Mouse (Mus musculus) E14TG2a.4 (cell line): ENCODE measurements at regions not wholly inside any gene's neighbourhood (a gene's known extent, or its start where the extent isn't known, plus 50 kb on each side); places are given as distances from the start of the nearest gene placed in this dataset.

Experiments
- H3K27me3 ChIP-seq: 2 replicates; pipeline ENCODE4 v1.6.1; 2014; ENCODE audit warnings: low read length, control low read depth; ENCODE audit not compliant: insufficient read depth
- H3K36me3 ChIP-seq: 2 replicates; pipeline ENCODE4 v1.6.1; 2014; ENCODE audit warnings: low read length, control low read depth; ENCODE audit not compliant: insufficient read depth
- H3K4me1 ChIP-seq: replicated peaks from 2 replicates; pipeline ENCODE4 v1.6.1; 2014; ENCODE audit warnings: low read depth, low read length, control low read depth
- H3K4me3 ChIP-seq: replicated peaks from 2 replicates; pipeline ENCODE4 v1.5.1; 2014; ENCODE audit warnings: mild to moderate bottlenecking, low read length
- H3K9me3 ChIP-seq: 2 replicates; pipeline ENCODE4 v1.6.1; 2014; ENCODE audit warnings: low read length, control low read depth
- CTCF ChIP-seq: conservative IDR thresholded peaks from 2 replicates; pipeline ENCODE4 v1.5.1; 2014; ENCODE audit warnings: low read length
- NANOG ChIP-seq: IDR thresholded peaks from 2 replicates; pipeline ENCODE4 v1.6.1; 2014; ENCODE audit warnings: borderline replicate concordance, low read length, mixed read lengths
- POU5F1 ChIP-seq: IDR thresholded peaks from 2 replicates; pipeline ENCODE4 v1.6.1; 2014; ENCODE audit warnings: low read length, borderline replicate concordance

DNA sequence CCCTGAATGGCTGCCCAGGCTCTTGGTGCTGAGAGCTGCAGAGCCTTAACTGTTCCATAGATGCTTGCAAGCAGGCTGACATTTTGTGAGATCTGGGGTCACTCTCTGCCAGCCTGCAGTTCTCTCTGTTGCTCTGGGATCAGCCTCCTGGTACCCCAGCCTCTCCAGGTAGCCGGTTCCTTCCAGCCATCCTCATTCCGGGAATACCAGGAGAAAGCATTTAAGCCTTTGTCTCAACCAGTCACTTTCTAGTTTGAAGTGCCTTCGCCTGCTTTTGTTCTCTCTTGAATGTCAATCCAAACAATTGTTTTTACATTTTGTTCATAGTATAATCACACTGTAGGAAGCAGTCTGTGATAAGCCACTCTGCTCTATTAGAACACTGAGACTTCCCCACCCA, 281.0 kb upstream of the Rtl1 start:
- H3K4me1 ChIP-seq, result peaks cover 9% of the 10 kb centered on the region
- H3K36me3 ChIP-seq, result no peaks in the 10 kb centered on the region
- H3K4me3 ChIP-seq, result no peak overlapping the region
- TF ChIP-seq NANOG (peak; percentile 45; the same call in 1 of the 2 replicates), CTCF (no peak)
- H3K9me3 ChIP-seq, result no peaks in the 10 kb centered on the region
- H3K27me3 ChIP-seq, result no peaks in the 10 kb centered on the region

DNA sequence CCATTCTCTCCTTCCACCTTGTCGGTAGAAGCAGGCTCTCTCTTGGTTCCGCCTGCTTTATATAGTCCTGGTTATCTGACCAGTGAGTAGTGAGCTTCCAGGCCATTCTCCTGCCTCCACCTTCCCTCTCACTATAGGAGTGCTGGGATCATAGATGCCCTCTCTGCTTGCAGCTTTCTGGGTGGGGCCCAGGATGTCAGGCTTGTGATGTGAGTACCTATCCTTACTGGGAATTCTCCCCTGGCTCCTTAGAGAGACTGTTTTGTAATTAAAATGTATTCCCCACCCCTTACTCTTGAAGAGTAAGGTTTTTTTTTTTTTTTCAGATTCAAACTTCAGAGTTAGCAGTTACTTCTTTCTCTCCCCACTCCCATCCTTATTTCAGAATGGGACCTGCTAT, 291.1 kb upstream of the Rtl1 start:
- TF ChIP-seq CTCF, result no peak
- no peak for TF ChIP-seq POU5F1
- TF ChIP-seq NANOG, result no peak
- H3K4me3 ChIP-seq, result no peak overlapping the region

DNA sequence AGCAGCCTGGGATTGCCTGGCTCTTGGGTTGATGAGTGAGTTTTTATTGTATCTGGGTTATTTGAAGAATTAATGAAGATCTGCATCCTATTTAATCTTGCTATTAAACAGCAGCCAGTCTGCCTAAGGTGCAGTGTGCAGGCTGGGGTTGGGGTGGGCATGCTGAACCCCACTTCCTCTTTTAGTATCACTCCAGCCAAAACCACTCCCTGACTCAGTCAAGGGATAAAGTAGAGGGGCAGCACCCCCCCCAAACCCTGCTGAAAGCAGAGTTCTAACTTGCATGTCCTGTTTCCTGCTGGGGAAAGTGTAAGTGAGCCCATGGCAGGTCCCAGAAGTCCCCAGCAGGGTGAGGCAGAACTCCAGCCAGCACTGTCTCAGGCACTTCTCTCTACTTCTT, 292.7 kb upstream of the Rtl1 start:
- Histone ChIP-seq H3K4me3 (no peak overlapping the region), H3K4me1 (peaks cover 14% of the 10 kb centered on the region), H3K9me3 (peaks cover 9% of the 10 kb centered on the region), H3K36me3 (no peaks in the 10 kb centered on the region), H3K27me3 (peaks cover 5% of the 10 kb centered on the region; the same call in 1 of the 2 replicates)
- no peak for TF ChIP-seq POU5F1
- TF ChIP-seq CTCF, result no peak
- TF ChIP-seq NANOG, result no peak

More for the DNA sequence above, 291.1 kb upstream of the Rtl1 start:
- Histone ChIP-seq H3K36me3 (no peaks in the 10 kb centered on the region), H3K9me3 (no peaks in the 10 kb centered on the region; the same call in 1 of the 2 replicates), H3K4me1 (peaks cover 14% of the 10 kb centered on the region), H3K27me3 (peaks cover 5% of the 10 kb centered on the region; the same call in 1 of the 2 replicates)

DNA sequence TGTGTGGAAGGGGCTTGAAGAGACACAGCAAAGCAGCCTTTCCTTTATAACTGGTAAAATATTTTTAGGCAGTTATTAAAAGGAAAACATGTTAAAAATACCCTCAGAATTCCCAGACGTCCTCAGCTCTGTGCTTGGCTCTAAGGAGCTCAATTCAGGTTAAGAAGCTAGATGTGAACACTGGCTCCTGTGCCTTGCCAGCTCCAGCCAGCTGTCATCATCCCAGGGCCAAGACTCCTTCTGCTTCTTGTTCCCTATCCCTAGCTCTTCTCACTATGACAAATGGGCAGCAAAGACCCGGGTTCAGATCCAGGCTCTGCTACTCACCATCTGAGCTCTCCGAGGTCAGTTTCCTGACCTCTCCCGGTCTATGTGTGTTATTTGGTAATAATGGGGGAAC, 293.5 kb upstream of the Rtl1 start:
- H3K27me3 ChIP-seq, result peaks cover 5% of the 10 kb centered on the region; the same call in 1 of the 2 replicates
- no peaks in the 10 kb centered on the region for H3K36me3 ChIP-seq
- H3K4me1 ChIP-seq, result peaks cover 14% of the 10 kb centered on the region
- H3K4me3 ChIP-seq, result no peak overlapping the region
- TF ChIP-seq NANOG (no peak), CTCF (no peak), POU5F1 (no peak)
- H3K9me3 ChIP-seq, result peaks cover 14% of the 10 kb centered on the region

DNA sequence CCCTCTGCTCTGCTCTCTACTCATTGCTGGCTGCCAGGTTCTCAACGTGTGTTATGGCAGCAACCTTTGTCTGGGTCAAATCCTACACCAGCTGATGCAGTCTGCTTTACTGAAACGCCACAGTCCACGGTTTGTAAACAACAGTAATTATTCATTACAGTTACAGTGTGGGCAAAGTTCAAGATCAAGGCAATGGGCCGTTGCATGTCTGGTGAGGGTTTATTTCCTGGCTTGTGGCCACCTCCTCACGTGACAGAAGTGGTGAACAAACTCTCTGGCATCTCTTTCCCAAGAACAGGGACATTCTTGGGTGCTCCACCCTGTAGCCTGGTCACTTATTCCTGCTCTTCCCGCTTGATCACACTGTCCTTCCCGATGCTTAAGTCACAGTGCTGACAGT, 295.3 kb upstream of the Rtl1 start:
- H3K4me1 ChIP-seq, result peaks cover 13% of the 10 kb centered on the region
- no peaks in the 10 kb centered on the region for H3K36me3 ChIP-seq
- H3K27me3 ChIP-seq, result peaks cover 5% of the 10 kb centered on the region; the same call in 1 of the 2 replicates
- no peak overlapping the region for H3K4me3 ChIP-seq
- TF ChIP-seq NANOG (no peak), POU5F1 (no peak), CTCF (no peak)
- H3K9me3 ChIP-seq, result peaks cover 31% of the 10 kb centered on the region

DNA sequence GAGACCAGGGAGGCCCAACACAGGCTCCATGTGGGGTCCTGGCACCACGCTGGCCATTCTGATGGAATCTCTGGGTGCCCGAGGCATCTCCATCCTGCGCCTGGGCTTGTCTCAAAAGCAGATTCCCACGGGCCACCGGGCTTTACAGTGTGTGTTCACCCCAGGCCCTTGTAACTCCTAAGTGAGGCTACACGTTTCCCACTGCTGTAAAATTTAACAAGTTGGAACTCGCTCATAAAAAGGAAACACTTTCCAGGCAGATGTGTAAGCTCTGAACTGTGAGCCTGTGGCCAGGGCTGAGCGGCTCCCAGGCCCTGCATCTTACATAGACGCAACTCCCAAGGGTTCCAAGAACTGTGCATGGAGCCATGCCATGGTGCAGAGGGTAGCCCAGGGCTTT, 296.3 kb upstream of the Rtl1 start:
- Histone ChIP-seq H3K4me1 (peaks cover 4% of the 10 kb centered on the region), H3K36me3 (peaks cover 4% of the 10 kb centered on the region; the same call in 1 of the 2 replicates), H3K9me3 (peaks cover 41% of the 10 kb centered on the region), H3K4me3 (no peak overlapping the region), H3K27me3 (peaks cover 5% of the 10 kb centered on the region; the same call in 1 of the 2 replicates)
- no peak for TF ChIP-seq NANOG

DNA sequence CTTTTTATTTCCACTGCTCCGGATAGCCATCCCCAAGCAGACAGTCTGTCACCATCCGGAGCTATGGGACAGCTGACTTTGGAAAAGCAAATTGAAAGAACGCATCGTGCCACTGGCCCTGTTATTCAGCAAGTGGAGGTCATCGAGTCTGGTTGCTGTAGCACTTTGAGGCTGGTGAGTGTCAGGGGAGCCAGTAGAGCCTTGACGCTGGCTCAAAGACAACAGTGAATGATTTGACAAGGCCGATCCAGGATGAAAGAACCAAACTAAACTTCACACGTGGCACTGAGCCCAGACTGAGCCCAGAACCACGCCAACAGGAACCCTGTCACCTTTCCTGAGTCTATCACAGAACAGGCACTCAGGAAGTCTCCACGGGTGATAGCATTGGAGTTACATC, 296.8 kb upstream of the Rtl1 start:
- no peak for TF ChIP-seq CTCF
- TF ChIP-seq NANOG, result no peak
- TF ChIP-seq POU5F1, result no peak
- Histone ChIP-seq H3K4me3 (no peak overlapping the region), H3K36me3 (peaks cover 4% of the 10 kb centered on the region; the same call in 1 of the 2 replicates), H3K9me3 (peaks cover 46% of the 10 kb centered on the region), H3K27me3 (peaks cover 5% of the 10 kb centered on the region; the same call in 1 of the 2 replicates), H3K4me1 (no peaks in the 10 kb centered on the region)

DNA sequence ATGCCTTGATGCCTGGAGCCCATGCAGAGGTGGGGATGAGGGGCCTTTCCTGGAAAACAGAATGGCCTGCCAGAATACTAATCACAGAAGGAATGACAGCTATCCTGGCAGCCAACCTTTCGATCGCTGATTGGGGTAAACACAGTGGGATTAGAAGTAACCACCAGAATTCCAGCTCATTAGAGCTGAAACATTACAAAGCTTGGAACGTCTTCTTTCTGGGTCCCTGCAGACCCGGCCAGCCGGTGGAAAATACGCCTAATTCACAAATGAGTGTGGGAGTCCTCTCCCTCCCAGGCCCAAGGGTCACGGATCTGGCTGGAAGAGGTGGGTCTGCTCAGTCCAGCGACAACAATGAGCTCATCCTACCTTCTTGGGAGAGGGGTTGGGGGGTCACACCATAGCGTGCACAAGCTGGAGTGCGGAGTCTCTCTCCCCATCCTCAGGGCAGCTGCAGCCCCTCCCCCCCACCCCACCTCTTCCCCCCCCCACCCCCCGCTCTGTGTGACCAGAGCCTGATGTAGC, 297.8 kb upstream of the Rtl1 start:
- TF ChIP-seq CTCF, result no peak
- TF ChIP-seq NANOG, result no peak
- no peak for TF ChIP-seq POU5F1
- H3K9me3 ChIP-seq, result peaks cover 46% of the 10 kb centered on the region
- peaks cover 4% of the 10 kb centered on the region; the same call in 1 of the 2 replicates for H3K36me3 ChIP-seq
- no peaks in the 10 kb centered on the region for H3K4me1 ChIP-seq
- peaks cover 4% of the 10 kb centered on the region; the same call in 1 of the 2 replicates for H3K27me3 ChIP-seq
- H3K4me3 ChIP-seq, result no peak overlapping the region

DNA sequence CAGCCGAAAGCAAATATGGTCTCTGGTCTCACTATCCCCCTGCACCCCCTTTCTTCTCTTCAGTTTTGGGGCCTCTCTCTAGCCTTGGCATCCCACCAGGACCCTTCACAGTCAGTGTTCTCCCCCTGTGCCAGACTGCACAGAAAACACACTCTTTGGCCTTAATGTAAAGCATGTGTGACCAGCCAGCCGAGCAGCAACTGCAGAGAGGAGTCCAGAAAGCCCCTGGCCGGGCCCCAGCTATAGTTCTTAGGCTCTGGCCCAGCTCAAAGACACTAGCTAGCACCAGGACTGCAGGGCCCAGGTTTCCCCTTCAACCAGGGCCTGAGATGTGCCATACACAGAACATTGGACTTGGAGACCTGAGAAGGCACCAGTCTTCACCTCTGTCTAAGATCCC, 299.3 kb upstream of the Rtl1 start:
- Histone ChIP-seq H3K9me3 (peaks cover 46% of the 10 kb centered on the region), H3K36me3 (peaks cover 4% of the 10 kb centered on the region; the same call in 1 of the 2 replicates), H3K4me3 (no peak overlapping the region), H3K4me1 (no peaks in the 10 kb centered on the region), H3K27me3 (no peaks in the 10 kb centered on the region)
- TF ChIP-seq NANOG (no peak), POU5F1 (no peak), CTCF (no peak)
